Mouse (Mus musculus): ENCODE results near the gene Tmem94.
"Not testable (repeated sequence)": the region's sequence is repeated elsewhere in the genome, so short reads cannot be mapped to it uniquely, and the experiment has no call there.

The Tmem94 gene

GRCm38 (mm10) chr11:115753485-115753884 lies 11.7 kb upstream of the Tmem94 start:
- in situ Hi-C loops (cut with MboI; ENCODE audit: low pct_unique_long_range_greater_than_20kb in 1 of 2, low sequenced_read_pairs in 2 of 2, unreplicated experiment in 1 of 2): no loop called here

- in situ Hi-C loops (cut with MboI; ENCODE audit: low pct_unique_long_range_greater_than_20kb in 1 of 2, low sequenced_read_pairs in 2 of 2, unreplicated experiment in 1 of 2): not testable (repeated sequence)
Measured at GRCm38 (mm10) chr11:115762176-115762575, 3.1 kb upstream of the Tmem94 start.

- in situ Hi-C loops (cut with MboI; ENCODE audit: low pct_unique_long_range_greater_than_20kb in 1 of 2, low sequenced_read_pairs in 2 of 2, unreplicated experiment in 1 of 2): no loop called here
Measured at GRCm38 (mm10) chr11:115764698-115765097, 535 bp upstream of the Tmem94 start.

- in situ Hi-C loops (cut with MboI; ENCODE audit: low pct_unique_long_range_greater_than_20kb in 1 of 2, low sequenced_read_pairs in 2 of 2, unreplicated experiment in 1 of 2): no loop called here
Measured at GRCm38 (mm10) chr11:115765607-115766141, 441 bp downstream of the Tmem94 start.

- in situ Hi-C loops (cut with MboI; ENCODE audit: low pct_unique_long_range_greater_than_20kb in 1 of 2, low sequenced_read_pairs in 2 of 2, unreplicated experiment in 1 of 2): no loop called here
Measured at GRCm38 (mm10) chr11:115766356-115766943, 1.2 kb downstream of the Tmem94 start.

DNA sequence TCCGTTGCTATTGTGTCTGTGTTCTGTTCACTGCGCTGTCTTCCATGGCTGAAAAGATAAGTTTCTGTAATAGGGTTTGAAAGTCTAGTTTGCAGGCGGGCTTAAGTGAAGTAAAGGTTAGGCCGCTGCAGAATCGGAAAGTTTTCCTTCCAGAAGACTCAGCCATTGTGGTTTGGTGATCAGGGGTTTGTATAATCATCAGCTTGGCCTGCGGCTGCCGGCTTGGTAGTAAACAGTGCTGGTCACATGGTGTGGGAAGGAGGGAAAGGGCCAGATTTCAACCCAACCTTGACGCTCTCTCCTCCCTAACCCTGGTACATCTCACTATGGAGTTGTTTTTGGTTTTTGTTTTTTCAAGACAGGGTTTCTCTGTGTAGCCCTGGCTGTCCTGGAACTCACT lies 1.7 kb downstream of the Tmem94 start:
- in situ Hi-C loops (cut with MboI; ENCODE audit: low pct_unique_long_range_greater_than_20kb in 1 of 2, low sequenced_read_pairs in 2 of 2, unreplicated experiment in 1 of 2): no loop called here

GRCm38 (mm10) chr11:115768896-115769295 lies 3.7 kb downstream of the Tmem94 start:
- in situ Hi-C loops (cut with MboI; ENCODE audit: low pct_unique_long_range_greater_than_20kb in 1 of 2, low sequenced_read_pairs in 2 of 2, unreplicated experiment in 1 of 2): no loop called here

GRCm38 (mm10) chr11:115774653-115775052 lies 9.4 kb downstream of the Tmem94 start:
- in situ Hi-C loops (cut with MboI; ENCODE audit: low pct_unique_long_range_greater_than_20kb in 1 of 2, low sequenced_read_pairs in 2 of 2, unreplicated experiment in 1 of 2): no loop called here

- in situ Hi-C loops (cut with MboI; ENCODE audit: low pct_unique_long_range_greater_than_20kb in 1 of 2, low sequenced_read_pairs in 2 of 2, unreplicated experiment in 1 of 2): no loop called here
Measured at GRCm38 (mm10) chr11:115775821-115776665, 10.8 kb downstream of the Tmem94 start.

- in situ Hi-C loops (cut with MboI; ENCODE audit: low pct_unique_long_range_greater_than_20kb in 1 of 2, low sequenced_read_pairs in 2 of 2, unreplicated experiment in 1 of 2): no loop called here
Measured at GRCm38 (mm10) chr11:115776954-115777353, 11.7 kb downstream of the Tmem94 start.

DNA sequence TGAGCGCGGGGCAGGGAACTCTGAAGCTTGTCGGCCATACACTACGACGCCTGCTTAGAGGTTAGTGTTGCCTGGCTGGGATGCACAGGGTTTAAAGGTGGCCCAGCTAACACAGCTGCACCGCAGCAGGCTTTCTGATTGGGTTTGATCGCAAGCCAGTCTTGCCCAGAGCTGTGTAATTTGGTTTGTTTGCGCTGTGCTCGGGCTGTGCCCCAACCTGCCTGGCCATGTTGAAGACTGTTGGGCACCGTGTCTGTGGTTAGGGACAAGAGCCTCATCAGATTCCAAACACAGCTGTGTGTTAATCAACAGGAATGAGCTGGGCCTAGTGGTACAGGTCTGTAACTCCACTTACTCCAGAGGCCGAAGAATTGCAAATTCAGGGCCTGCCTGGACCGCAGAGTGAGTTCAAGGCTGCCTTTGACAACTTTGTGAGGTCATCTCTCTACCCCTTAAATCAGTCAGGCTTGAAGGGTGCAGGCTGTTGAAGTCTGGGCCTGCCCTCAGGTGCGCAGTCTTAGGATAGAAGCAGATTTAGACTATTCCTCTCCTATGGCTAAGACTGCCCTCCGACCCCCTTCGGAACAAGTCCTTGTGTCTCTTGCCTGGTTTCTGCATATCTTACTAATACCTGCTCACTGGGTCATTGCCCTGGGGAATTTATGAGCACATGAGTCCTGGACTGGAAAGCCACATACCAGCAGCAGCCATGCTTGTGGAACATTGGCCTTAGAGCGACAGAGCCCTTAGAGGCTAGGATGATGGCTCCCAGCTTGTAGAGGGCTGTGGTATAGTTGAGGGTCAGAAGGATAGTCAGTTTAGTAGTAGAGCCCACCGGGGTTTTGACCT lies 12.5 kb downstream of the Tmem94 start:
- in situ Hi-C loops (cut with MboI; ENCODE audit: low pct_unique_long_range_greater_than_20kb in 1 of 2, low sequenced_read_pairs in 2 of 2, unreplicated experiment in 1 of 2): no loop called here

- in situ Hi-C loops (cut with MboI; ENCODE audit: low pct_unique_long_range_greater_than_20kb in 1 of 2, low sequenced_read_pairs in 2 of 2, unreplicated experiment in 1 of 2): no loop called here
Measured at GRCm38 (mm10) chr11:115779038-115779571, 13.9 kb downstream of the Tmem94 start.

DNA sequence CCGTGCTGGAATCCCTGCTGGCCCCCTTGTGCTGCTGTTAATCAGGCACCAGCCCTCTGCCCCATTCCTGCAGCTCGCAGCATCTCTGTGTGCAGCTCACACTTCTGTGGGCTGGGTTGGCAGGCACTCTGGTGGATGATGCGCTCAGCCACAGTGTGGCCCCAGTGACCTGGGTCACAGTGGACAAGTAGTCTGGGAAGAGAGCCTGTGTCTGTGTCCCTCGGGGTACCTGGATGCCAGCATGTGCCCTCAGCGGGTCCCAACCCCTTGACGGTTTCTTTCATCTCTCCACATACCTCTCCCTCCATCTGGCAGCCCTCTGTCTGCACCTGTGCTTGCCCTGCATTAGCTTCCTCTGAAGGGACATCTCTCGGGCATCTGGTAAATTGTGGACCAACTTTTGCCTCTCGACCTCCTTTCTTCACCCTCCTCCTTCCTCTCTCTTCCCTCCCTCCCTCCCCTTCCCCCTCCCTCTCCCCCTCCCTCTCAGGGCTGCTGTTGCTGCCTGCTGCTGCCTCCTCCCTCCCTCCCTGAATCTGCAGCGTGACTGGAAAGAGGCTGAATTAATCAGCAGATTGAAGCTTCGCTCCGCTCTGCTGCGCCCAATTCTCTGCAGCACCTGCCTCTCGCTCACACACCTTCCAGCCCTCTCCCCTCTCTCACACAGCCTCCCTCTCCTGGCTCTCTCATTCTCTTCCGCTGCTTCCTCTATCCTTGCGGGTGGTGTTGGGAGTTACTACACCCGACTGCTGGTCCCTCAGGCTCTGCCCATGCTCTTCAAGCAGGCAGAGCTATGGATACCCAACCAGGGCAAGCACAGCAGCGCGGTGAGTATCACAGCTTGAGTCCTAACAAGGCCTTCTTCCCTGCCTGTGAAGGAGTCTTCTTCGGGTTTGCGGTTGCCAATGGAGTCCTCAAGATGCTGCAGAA lies 15.2 kb downstream of the Tmem94 start:
- in situ Hi-C loops (cut with MboI; ENCODE audit: low pct_unique_long_range_greater_than_20kb in 1 of 2, low sequenced_read_pairs in 2 of 2, unreplicated experiment in 1 of 2): no loop called here

DNA sequence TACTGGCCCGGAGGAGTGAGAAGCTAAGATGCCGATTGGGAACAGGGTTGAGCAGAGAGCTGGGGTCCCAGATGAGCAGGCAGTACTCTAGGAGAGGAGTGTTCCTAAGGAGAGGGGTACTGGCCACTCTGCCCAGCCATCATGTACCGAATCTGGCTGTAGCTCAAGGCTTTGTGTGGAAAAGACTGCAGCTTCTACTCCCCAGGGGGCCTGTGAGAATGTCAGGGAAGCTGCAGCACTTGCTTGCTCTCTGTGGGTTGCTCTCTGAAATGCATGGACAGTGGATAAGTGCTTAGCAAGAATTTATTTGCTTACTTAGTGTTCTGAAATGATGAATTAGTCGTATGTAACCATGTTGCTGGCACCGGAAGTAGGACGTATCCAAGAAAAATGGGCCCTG lies 21.2 kb downstream of the Tmem94 start:
- in situ Hi-C loops (cut with MboI; ENCODE audit: low pct_unique_long_range_greater_than_20kb in 1 of 2, low sequenced_read_pairs in 2 of 2, unreplicated experiment in 1 of 2): no loop called here

DNA sequence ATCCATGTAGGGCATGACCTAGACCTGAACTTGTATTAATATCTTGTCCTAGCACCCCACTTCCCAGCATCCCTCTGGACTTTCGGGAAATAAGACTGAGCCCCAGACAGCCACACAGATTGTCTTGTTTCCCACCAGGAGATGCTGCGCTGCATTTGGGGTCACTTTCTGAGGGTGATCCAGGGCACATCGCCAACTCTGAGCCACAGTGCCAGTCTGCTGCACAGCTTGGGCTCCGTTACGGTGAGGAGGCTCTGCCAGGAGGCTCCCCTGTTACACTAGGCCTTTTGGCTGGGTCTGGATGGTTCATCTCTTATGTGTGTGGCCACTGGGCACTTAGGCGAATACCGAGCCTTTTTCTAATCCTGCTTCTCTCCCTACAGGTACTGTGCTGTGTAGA lies 24.6 kb downstream of the Tmem94 start:
- in situ Hi-C loops (cut with MboI; ENCODE audit: low pct_unique_long_range_greater_than_20kb in 1 of 2, low sequenced_read_pairs in 2 of 2, unreplicated experiment in 1 of 2): no loop called here

DNA sequence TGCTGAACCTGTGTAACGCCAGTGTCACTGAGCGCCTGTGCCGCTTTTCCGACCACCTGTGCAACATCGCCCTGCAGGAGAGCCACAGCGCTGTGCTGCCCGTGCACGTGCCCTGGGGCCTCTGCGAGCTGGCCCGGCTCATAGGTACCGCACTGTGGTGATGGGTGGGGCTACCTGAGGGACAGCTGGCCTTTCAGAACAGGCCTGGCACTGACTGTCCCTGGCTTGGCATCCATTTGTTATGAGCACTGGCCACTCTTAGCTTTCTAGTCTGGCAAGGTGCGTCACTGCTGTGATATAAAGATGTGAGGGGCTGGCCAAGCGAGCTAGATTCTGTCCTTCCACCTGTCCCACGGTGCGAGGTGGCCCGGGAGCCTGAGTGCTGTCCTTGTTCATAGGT lies 26.7 kb downstream of the Tmem94 start:
- in situ Hi-C loops (cut with MboI; ENCODE audit: low pct_unique_long_range_greater_than_20kb in 1 of 2, low sequenced_read_pairs in 2 of 2, unreplicated experiment in 1 of 2): no loop called here

DNA sequence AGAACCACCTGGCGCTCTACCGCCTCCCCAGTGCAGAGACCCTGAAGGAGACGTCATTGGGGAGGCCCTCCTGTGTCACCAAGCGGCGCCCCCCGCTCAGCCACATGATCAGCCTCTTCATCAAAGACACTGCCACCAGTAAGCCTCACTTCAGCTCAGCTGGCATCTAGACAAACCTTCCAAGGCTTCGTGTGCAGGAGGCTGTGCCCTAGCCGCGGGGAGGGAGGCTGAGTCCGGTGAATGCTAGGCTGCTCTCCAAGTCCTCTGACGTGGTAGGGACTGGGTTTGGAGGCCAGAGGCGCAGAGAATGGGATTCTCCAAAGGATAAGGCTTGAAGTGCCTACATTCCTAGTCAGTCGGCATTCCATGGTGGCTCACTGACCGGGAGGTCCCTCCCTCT lies 27.1 kb downstream of the Tmem94 start:
- in situ Hi-C loops (cut with MboI; ENCODE audit: low pct_unique_long_range_greater_than_20kb in 1 of 2, low sequenced_read_pairs in 2 of 2, unreplicated experiment in 1 of 2): no loop called here

- in situ Hi-C loops (cut with MboI; ENCODE audit: low pct_unique_long_range_greater_than_20kb in 1 of 2, low sequenced_read_pairs in 2 of 2, unreplicated experiment in 1 of 2): no loop called here
Measured at GRCm38 (mm10) chr11:115796898-115797297, 31.7 kb downstream of the Tmem94 start.
